Mouse (Mus musculus) kidney, adult 9 months (tissue): ENCODE results near the gene Gm11232.

Source experiments
- DNase-seq: peaks from one replicate; pipeline ENCODE4 v3.0.0; 2022

Gm11232 gene

GRCm38 (mm10) chr4:71757865-71758264, at the start of gene Gm11232:
Gene Gm11232 (minus strand): TSS chr4:71757965.
- DNase-seq = no peak

- DNase-seq = peak; percentile 4
These were observed 48.3 kb upstream of the Gm11232 start for GRCm38 (mm10) chr4:71805977-71806534.

- no peak for DNase-seq
These were observed 7.8 kb upstream of the Gm11232 start for GRCm38 (mm10) chr4:71765529-71765928.

GRCm38 (mm10) chr4:71765071-71765470, 7.3 kb upstream of the Gm11232 start:
- DNase-seq = no peak

- peak; percentile 40 for DNase-seq
These were observed 1.1 kb downstream of the Gm11232 start for GRCm38 (mm10) chr4:71756441-71757221.

- DNase-seq = no peak
These were observed 12.0 kb downstream of the Gm11232 start for GRCm38 (mm10) chr4:71745741-71746140.

GRCm38 (mm10) chr4:71736529-71736928, 21.2 kb downstream of the Gm11232 start:
- no peak for DNase-seq

- no peak for DNase-seq
These were observed 22.5 kb downstream of the Gm11232 start for GRCm38 (mm10) chr4:71735261-71735660.

GRCm38 (mm10) chr4:71729401-71729800, 28.4 kb downstream of the Gm11232 start:
- no peak for DNase-seq

- no peak for DNase-seq
These were observed 30.2 kb downstream of the Gm11232 start for GRCm38 (mm10) chr4:71727611-71728010.

- DNase-seq = no peak
These were observed 30.7 kb downstream of the Gm11232 start for GRCm38 (mm10) chr4:71727056-71727455.

GRCm38 (mm10) chr4:71725889-71726288, 31.9 kb downstream of the Gm11232 start:
- no peak for DNase-seq
